Mouse (Mus musculus) heart, postnatal 0 days (tissue): ENCODE measurements at regions not wholly inside any gene's neighbourhood (a gene's known extent, or its start where the extent isn't known, plus 50 kb on each side); places are given as distances from the start of the nearest gene placed in this dataset.

Experiments used
- ATAC-seq: fragments of 200-750 bp; cut with Nextera tagmentation; 2 replicates; pipeline ENCODE4 v1.8.0; 2017; ENCODE audit warnings: low read depth, moderate number of reproducible peaks, moderate library complexity; ENCODE audit not compliant: insufficient read depth
- DNase-seq: peaks from one replicate; pipeline ENCODE4 v3.0.0-alpha.2; 2016; ENCODE audit warnings: low spot score
- H3K27ac ChIP-seq: fragments of 300-500 bp; sonication (generic); 2 replicates; pipeline ENCODE4 v1.5.1; 2014; ENCODE audit warnings: low read depth, mild to moderate bottlenecking
- H3K27me3 ChIP-seq: fragments of 300-500 bp; sonication (generic); 2 replicates; pipeline ENCODE4 v1.6.1; 2014; ENCODE audit warnings: low read length, mixed read lengths; ENCODE audit not compliant: control insufficient read depth, insufficient read depth
- H3K36me3 ChIP-seq: fragments of 300-500 bp; sonication (generic); replicated peaks from 2 replicates; pipeline ENCODE4 v1.6.1; 2014; ENCODE audit warnings: low read length, mixed read lengths; ENCODE audit not compliant: control insufficient read depth, insufficient read depth
- H3K4me1 ChIP-seq: fragments of 300-500 bp; sonication (generic); 2 replicates; pipeline ENCODE4 v1.6.1; 2014; ENCODE audit warnings: antibody characterized with exemption; ENCODE audit not compliant: control insufficient read depth, insufficient read depth
- H3K4me2 ChIP-seq: fragments of 300-500 bp; sonication (generic); 2 replicates; pipeline ENCODE4 v1.6.1; 2014; ENCODE audit warnings: low read depth, mild to moderate bottlenecking, low read length, moderate library complexity
- H3K4me3 ChIP-seq: fragments of 300-500 bp; sonication (generic); 2 replicates; pipeline ENCODE4 v1.5.1; 2014; ENCODE audit warnings: low read depth, low read length
- H3K9ac ChIP-seq: fragments of 300-500 bp; sonication (generic); replicated peaks from 2 replicates; pipeline ENCODE4 v1.6.1; 2014; ENCODE audit warnings: low read depth, low read length, mixed read lengths
- H3K9me3 ChIP-seq: fragments of 300-500 bp; sonication (generic); replicated peaks from 2 replicates; pipeline ENCODE4 v1.6.1; 2016; ENCODE audit warnings: low read length; ENCODE audit not compliant: control insufficient read depth
- CTCF ChIP-seq: IDR thresholded peaks from 2 replicates; pipeline ENCODE4 v1.5.1; 2016; ENCODE audit warnings: antibody characterized with exemption, control low read depth, low read depth
- EP300 ChIP-seq: IDR thresholded peaks from 2 replicates; pipeline ENCODE4 v1.6.1; 2016; ENCODE audit warnings: antibody characterized with exemption, low read depth
- WGBS: fragments of 180-500 bp; shearing (Covaris S2); extraction: QIAGEN DNeasy Blood & Tissue Kit; methylation state at CpG from one replicate; pipeline ENCODE4 v1.1.7; 2014; 5-methylcytosine and 5-hydroxymethylcytosine counted together

DNA sequence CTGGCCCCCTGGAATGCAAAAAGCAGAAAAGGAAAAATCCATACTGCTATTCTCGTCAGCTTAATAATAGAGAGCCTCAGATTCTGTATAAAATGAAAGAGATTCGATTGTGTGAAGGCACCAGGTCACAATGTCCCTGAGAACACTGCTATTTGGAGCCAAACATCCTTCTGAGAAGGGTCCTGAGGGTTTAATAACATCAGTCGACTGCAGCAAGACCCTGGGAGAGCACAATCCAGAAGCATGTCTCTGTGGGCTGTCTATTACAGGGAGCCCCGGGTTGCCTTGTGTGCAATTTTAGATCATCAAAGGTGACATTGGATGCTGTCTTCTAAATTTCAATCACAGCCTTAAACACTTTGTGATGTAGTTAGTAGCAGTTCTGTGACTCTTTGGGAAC lies 69.6 kb upstream of the Rnf152 start:
- no peak for DNase-seq
- no peak for ATAC-seq
- WGBS, result 60% methylated on average over 4 of the region's 4 CpGs

DNA sequence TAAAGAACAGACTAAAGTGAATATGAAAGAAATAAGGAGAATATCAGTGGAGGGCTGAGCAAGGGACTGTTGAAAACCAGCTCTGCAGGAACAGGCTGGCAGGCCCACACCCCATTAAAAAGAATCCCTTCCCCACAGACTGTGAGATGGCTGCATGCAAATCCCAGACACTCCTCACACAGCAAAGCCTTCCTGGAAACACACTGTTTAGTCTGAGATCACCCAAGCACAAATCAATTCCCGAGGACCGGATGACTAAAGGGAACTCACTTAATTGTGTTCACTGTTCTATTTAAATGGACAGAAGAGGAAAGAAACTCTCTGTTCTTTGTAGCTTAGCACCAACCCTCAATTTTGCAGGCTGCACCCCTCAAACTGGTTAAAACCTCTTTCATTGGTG lies 66.9 kb upstream of the Rnf152 start:
- no peak overlapping the region for H3K9ac ChIP-seq
- TF ChIP-seq CTCF, result no peak
- TF ChIP-seq EP300, result no peak
- no peak for DNase-seq
- no peaks in the 10 kb centered on the region for H3K9me3 ChIP-seq
- ATAC-seq, result no peak
- no peak overlapping the region for H3K4me2 ChIP-seq
- H3K27ac ChIP-seq, result no peak overlapping the region
- no peaks in the 10 kb centered on the region for H3K36me3 ChIP-seq
- H3K27me3 ChIP-seq, result no peaks in the 10 kb centered on the region
- no peak overlapping the region for H3K4me3 ChIP-seq
- no peaks in the 10 kb centered on the region for H3K4me1 ChIP-seq
- 42% methylated on average over 2 of the region's 2 CpGs for WGBS

More for the DNA sequence above, 69.6 kb upstream of the Rnf152 start:
- TF ChIP-seq EP300, result no peak
- no peak for TF ChIP-seq CTCF
- H3K36me3 ChIP-seq, result no peaks in the 10 kb centered on the region
- no peaks in the 10 kb centered on the region for H3K27me3 ChIP-seq
- no peak overlapping the region for H3K27ac ChIP-seq
- H3K9ac ChIP-seq, result no peak overlapping the region
- H3K4me2 ChIP-seq, result no peak overlapping the region
- H3K4me3 ChIP-seq, result no peak overlapping the region
- no peaks in the 10 kb centered on the region for H3K4me1 ChIP-seq
- H3K9me3 ChIP-seq, result no peaks in the 10 kb centered on the region

DNA sequence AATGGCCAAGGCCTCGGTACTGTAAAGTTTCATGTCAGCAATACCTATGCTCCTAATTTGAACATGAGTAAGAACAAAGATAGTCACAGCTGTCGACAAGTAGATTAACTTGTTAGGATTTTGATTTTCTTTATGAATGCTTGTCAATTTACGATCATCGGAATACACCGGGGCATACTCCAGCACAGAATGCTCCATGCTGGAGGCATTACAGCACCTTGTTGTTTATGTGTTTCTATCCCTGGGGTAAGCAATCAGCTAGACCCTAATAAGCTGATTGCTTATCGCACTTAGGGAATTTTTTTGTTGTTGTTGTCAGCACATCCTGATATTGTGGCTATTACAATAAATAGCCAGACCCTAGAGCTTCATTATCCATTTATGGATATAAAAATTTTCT lies 66.4 kb upstream of the Rnf152 start:
- no peaks in the 10 kb centered on the region for H3K27me3 ChIP-seq
- no peak overlapping the region for H3K27ac ChIP-seq
- no peak overlapping the region for H3K9ac ChIP-seq
- no peaks in the 10 kb centered on the region for H3K36me3 ChIP-seq
- ATAC-seq (no peak), DNase-seq (no peak)
- H3K4me3 ChIP-seq, result no peak overlapping the region
- WGBS, result 81% methylated on average over 6 of the region's 6 CpGs
- no peak overlapping the region for H3K4me2 ChIP-seq
- TF ChIP-seq CTCF, result no peak
- TF ChIP-seq EP300, result no peak
- no peaks in the 10 kb centered on the region for H3K9me3 ChIP-seq
- H3K4me1 ChIP-seq, result no peaks in the 10 kb centered on the region

DNA sequence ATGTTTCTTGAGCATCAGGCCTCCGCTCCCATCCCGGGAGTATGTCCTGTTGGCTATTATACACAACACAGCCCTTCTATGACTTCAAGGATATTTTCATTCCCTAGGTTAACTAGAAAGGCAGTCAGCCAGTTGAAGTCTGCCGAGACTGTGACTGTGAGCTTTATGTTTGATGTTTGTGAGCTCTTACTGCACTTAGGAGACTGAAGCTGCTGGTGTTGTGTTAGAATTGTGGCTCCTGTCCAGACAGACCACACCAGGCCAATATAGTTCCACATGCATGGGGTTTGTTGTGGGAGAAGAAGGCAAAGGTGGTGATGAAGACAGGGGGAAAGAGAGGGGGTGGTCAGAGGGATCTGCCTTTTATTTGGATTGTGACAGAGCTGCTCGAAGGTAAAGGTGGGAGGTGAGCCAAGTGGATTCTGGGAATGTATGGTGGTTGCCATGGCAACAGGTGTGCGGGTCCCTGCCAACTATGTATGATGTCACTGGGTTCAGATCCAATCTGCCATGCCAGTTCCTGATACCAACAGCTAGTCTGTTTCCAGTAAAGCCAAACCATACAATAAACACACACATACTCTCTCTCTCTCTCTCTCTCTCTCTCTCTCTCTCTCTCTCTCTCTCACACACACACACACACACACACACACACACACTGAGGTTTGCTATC lies 64.0 kb upstream of the Rnf152 start:
- Histone ChIP-seq H3K4me1 (no peaks in the 10 kb centered on the region), H3K4me2 (no peak overlapping the region), H3K27me3 (no peaks in the 10 kb centered on the region), H3K9me3 (no peaks in the 10 kb centered on the region), H3K4me3 (no peak overlapping the region), H3K36me3 (no peaks in the 10 kb centered on the region), H3K9ac (no peak overlapping the region), H3K27ac (no peak overlapping the region)
- WGBS, result 78% methylated on average over 5 of the region's 5 CpGs
- no peak for DNase-seq
- TF ChIP-seq CTCF (no peak), EP300 (no peak)
- no peak; the same call in 1 of the 2 replicates for ATAC-seq
